Mouse (Mus musculus) G1E (cell line): ENCODE results near the gene Ift74.

Source experiments
- CTCF ChIP-seq: IDR thresholded peaks from 2 replicates; pipeline ENCODE4 v1.5.1; 2012; ENCODE audit warnings: low read depth, low read length, inconsistent platforms, mixed read lengths
- GATA1 ChIP-seq: IDR thresholded peaks from 2 replicates; pipeline ENCODE4 v1.6.1; 2012; ENCODE audit warnings: borderline replicate concordance, low read length, inconsistent platforms, mixed read lengths
- GATA2 ChIP-seq: IDR thresholded peaks from 2 replicates; pipeline ENCODE4 v1.6.1; 2012; ENCODE audit warnings: low read depth, low read length, inconsistent platforms, borderline replicate concordance
- POLR2AphosphoS5 ChIP-seq: IDR thresholded peaks from 2 replicates; pipeline ENCODE4 v1.6.1; 2012; ENCODE audit warnings: low read depth, low read length, inconsistent platforms; ENCODE audit not compliant: insufficient replicate concordance
- TAL1 ChIP-seq: conservative IDR thresholded peaks from 2 replicates; pipeline ENCODE4 v1.6.1; 2012; ENCODE audit warnings: low read depth, low read length, inconsistent platforms, mixed read lengths

- no peak for TF ChIP-seq CTCF
- TF ChIP-seq POLR2AphosphoS5, result no peak
- TF ChIP-seq GATA1, result no peak
- no peak for TF ChIP-seq TAL1
- TF ChIP-seq GATA2, result no peak
These were observed 77.9 kb downstream of the Ift74 start for GRCm38 (mm10) chr4:94692175-94692574.
